Mouse (Mus musculus): ENCODE measurements around the gene Mylk.
A peak's percentile ranks its signal among the peaks of the same experiment; 100 is the strongest.

Gene Mylk

GRCm38 (mm10) chr16:34902294-34902680 is 157.3 kb downstream of the Mylk start:
- DNase-seq (ENCODE audit: low spot score in 2 of 2) = peak; percentile 61 to 75

- no peak for DNase-seq (ENCODE audit: low spot score in 2 of 2)
Observed at GRCm38 (mm10) chr16:34902761-34903160, 157.8 kb downstream of the Mylk start.

GRCm38 (mm10) chr16:34904876-34905275 is 159.9 kb downstream of the Mylk start:
- DNase-seq (ENCODE audit: low spot score in 2 of 2) = no peak

GRCm38 (mm10) chr16:34909437-34909836 is 164.4 kb downstream of the Mylk start:
- no peak for DNase-seq (ENCODE audit: low spot score in 2 of 2)

DNA sequence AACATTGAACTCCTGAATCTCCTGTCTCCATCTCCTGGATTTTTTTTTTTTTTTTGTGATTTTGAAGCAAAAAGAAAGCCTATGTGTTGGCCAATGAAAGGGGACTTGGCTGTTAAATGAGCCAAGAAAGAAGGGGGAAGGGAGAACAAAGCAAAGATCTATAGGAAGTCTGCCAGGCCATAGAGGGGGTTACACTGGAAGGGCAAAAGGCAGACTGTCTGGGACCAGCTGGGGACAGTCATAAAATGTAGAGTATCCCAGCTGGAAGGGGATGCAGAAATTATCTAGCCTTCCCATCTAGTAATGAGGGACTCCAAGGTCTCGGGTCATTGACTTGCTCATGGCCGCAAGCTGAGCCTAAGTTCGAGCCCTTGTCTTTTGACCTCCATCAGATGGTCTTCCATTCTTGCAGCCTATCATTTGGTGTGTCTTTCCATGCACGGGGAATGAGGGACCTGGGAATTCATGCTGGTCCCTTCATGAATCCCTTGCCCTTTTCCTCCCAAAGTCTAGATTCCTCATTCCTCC is 172.4 kb downstream of the Mylk start:
- DNase-seq (ENCODE audit: low spot score in 2 of 2) = no peak

DNA sequence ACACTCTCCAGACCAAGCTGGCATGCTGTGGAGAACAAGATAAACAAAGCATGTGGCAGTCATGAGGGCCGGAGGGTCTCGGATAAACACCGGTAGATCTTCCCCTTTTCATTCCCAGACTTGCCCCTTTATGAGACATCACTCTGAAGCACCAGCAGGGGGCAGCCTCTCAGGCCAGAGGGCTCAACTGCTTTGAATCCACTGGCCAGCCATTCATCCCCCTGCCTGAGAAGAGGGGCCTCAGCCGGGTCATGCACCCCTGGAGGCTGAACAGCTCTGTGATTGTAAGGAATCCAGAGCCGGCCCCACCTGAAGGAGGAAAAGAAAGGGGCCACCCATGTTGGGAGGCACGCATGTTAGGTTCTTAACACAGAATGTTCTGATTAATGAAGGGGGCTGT is 175.2 kb downstream of the Mylk start:
- DNase-seq (ENCODE audit: low spot score in 2 of 2) = peak; percentile 7 to 11

DNA sequence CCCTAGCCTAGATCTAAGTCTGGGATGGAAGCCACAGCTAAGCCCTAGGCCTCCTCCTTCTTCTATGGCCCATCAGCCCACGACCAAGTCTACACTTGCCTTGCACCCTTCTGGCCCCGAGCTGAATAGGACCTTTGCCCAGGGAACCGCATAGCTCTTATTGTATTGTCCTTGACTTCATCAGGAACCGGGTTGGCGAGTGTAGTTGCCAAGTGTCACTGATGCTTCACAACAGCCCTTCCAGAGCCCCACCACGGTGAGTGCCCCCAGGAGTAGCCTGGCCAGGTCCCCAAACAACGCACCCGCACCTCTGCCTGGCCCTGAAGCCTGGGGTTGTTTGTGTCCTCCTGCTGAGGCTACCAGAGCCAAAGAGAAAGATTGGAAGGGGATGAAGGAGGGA is 175.9 kb downstream of the Mylk start:
- DNase-seq (ENCODE audit: low spot score in 2 of 2) = no peak

GRCm38 (mm10) chr16:34921319-34921718 is 176.3 kb downstream of the Mylk start:
- no peak for DNase-seq (ENCODE audit: low spot score in 2 of 2)

DNA sequence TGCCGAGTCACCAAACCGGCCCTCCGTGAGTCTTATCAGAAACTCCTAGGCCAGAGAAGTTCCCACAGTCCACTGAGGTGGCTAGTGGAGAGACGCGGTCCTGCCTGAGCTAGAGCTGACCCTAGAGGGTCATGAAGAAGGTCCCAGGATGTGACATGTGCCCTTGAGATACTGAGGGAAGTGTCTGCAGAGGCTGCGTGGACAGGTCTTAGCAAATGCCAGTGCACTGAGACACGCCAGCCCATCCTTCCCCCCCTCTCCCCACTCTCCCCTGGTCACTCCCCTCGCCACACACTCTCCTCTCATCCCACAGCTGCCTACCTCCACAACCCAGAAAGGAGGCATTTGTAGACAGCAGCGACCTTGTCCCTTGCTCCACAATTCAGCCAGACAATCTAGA is 178.6 kb downstream of the Mylk start:
- no peak for DNase-seq (ENCODE audit: low spot score in 2 of 2)

- DNase-seq (ENCODE audit: low spot score in 2 of 2) = no peak
Observed at GRCm38 (mm10) chr16:34924324-34924723, 179.3 kb downstream of the Mylk start.

DNA sequence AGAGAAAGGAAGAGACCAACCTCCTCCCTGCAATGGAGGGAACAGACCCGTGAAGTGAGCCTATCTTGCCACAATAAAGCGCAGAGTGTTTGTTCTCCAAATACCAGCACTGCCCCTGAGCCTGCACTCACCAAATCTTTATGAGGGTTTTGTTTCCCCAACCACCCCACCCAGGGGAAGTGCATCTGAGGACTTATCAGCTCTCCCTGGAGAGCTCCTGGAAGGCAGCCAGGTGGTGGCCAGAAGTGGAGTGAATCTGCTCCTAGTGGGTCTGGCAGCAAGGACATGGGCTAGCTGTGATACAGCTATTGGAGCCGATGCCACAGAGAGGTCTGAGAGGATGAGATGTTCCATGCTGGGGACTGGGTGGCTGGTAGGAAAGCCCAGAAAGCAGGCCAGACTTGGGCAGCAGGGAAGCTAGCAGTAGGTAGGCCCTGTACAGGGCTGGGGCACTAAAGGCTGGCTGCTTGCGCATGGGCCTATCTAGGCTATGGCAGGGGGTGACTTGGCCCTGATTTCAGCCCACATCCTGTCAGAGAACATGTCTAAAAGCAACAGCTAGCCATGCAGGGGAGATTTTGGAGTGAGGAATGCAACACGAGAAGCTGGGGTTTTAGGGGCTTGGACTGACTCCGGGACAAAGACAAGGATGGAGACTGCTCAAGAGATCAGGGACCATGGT is 180.1 kb downstream of the Mylk start:
- DNase-seq (ENCODE audit: low spot score in 2 of 2) = peak in 1 of 2 experiments; percentile 7

- no peak for DNase-seq (ENCODE audit: low spot score in 2 of 2)
Observed at GRCm38 (mm10) chr16:34926531-34927435, 181.8 kb downstream of the Mylk start.

DNA sequence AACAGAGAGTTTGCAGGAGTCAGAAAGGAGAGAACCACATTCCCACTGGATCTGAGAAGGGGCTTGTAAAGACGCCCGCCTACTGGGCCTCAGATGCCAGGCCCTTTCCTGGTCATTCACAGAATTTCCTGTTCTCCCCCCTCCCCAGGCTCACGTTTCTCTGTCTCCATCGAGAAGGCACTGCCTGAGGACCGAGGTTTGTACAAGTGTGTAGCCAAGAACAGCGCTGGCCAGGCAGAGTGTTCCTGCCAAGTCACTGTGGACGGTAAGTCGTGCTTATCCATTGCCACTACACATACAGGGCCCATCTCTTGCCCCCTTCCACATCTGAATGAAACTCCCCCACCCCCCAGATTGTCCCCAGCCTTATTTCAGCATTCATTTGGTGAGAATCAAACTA is 184.7 kb downstream of the Mylk start:
- DNase-seq (ENCODE audit: low spot score in 2 of 2) = no peak

DNA sequence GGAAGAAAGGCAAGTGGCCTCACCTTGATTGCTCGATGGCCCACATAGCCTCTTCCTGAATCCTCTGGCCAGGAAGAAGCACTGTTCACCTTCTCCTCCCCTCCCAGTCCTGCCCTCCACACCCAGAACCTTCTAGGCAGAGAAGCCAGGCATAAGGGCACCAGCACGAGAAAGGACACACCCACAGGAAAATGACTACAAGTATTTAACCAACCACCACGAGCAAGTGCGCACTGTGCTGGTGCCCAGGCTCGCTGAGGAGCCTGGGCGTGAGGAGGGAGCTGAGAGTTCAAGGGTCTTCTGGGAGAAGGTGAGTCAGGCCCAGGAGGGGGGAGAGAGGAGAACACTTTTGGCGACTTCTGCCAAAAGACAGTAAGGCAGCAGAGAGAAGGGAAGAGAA is 185.1 kb downstream of the Mylk start:
- no peak for DNase-seq (ENCODE audit: low spot score in 2 of 2)

DNA sequence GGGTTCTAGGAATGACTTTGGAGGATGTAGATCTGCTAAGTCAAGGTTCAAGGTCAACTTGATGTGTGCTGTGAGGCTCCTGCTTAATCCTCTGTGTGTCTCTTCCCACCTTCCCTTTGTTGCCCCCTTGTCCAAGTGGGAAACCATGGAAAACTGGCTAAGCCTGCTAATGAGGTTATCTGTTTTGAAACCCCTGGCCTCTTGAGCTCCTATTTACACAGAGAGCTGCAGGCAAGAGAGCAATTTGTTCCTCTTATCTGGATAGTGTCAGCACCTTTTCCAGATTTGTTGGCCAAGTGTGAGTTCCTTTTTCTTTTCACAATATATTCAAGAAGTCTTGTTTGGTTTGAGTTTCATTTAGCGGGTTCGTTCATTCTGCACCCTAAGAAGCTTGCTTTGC is 186.3 kb downstream of the Mylk start:
- DNase-seq (ENCODE audit: low spot score in 2 of 2) = no peak

- no peak for DNase-seq (ENCODE audit: low spot score in 2 of 2)
Observed at GRCm38 (mm10) chr16:34933173-34933572, 188.2 kb downstream of the Mylk start.

DNA sequence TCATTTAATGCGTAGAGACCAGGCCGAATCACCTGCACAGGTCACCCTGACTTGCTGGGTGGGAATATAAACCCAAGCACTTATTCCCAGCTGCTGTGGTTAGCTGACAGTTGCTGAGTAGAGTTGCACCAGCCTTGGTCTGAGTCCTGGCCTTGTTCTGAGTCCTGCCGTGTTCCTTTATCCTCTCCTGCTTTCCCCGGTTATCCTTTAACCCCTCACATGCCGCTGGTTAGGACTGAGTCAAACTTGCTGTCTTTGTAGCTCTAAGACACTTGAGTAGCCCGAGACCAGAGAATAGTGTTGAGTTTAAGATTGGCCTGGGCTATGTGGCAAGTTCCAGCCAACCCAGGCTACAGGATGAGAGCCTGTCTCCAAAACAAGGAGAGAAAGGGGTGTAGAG is 189.5 kb downstream of the Mylk start:
- DNase-seq (ENCODE audit: low spot score in 2 of 2) = no peak

DNA sequence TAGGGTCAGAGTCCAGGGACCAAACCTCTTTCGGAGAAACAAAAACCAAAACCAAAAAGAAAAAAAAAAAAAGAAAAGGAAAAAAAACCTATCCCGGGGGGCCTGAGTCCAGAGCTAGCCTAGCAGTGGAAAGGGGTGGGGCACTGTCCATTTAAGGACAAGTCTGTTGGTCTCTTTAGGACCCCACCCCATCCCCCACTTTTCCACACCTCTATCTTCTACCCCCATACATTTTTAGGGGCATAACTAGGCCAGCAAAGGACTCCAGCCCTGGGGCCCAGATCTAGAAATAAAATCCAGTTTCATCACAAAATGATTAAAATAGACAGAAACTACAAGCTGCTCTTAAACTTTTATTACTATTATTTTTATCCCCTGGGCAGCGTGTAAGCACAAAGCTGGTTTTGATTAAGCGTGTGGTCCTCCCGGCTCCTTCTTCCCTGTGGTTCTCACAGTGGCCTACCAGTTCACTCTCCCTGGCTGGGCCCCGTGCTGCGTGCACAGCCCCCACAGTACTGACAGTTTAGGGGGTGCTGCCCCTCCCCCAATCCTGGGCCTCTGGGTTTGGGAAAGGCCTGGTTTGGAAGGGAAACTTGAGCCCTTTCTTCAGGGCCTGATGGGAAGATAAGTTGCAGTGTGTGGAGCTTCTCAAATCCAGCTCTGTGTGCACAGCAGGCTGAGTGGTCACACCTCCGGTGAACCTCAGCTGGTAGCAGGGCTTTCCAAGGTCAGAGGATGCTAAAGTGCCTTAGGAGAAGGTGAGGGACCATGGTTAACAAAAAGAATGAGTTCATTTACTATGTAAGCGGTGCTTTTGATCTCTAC is 190.7 kb downstream of the Mylk start:
- no peak for DNase-seq (ENCODE audit: low spot score in 2 of 2)

GRCm38 (mm10) chr16:34936339-34936810 is 191.4 kb downstream of the Mylk start:
- DNase-seq (ENCODE audit: low spot score in 2 of 2) = no peak

- DNase-seq (ENCODE audit: low spot score in 2 of 2) = no peak
Observed at GRCm38 (mm10) chr16:34937611-34938010, 192.6 kb downstream of the Mylk start.

DNA sequence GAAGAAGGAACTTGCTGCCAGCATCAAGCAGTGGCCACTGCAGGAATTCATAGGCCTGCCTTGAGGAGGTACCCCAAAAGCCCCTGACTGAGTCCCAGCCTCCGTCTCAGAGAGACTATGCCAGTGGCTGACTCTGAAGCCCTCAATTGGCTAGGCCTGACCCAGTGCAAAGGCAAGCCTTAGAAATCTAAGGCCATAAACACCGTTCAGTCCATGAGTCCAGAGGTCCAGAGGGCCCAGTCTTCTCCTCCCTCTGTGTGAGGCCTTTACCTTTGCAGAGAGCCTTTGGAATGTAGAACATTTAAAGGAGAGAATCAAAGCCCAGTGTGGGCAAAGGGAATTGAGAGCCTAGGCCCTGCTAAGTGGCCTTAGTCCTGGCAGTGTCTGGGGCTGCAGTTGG is 193.2 kb downstream of the Mylk start:
- no peak for DNase-seq (ENCODE audit: low spot score in 2 of 2)

GRCm38 (mm10) chr16:34939951-34940350 is 194.9 kb downstream of the Mylk start:
- DNase-seq (ENCODE audit: low spot score in 2 of 2) = no peak

Measured in frontal cortex, postnatal 36 days (tissue).